ENCODE assay signal across 32 mouse cellular contexts in the genomic region with DNA sequence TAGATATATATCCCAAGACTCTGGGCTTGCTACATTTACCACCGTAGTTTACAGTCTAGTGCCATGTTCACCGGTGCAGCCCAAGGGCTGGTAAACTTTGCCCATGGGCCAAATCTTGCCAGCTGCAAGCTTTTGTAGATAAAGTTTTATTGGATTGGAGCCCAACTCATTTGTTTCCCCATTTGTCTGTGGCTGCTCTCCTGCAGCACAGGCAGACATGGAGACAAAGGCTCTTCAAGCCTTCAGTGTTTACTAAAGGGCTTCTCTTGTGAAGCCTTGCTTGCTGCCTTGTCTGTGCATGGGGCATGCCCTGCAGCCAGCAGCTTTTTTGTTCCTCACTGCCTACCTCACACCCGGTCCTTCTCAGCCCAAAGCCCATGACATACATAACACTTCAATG. TPM values are rescaled to one million over a fixed set of nuclear protein-coding genes. Genes with fewer than 3 reads are reported as not detected.
A peak's percentile ranks its signal among the peaks of the same experiment; 100 is the strongest.
DNase-seq lines count a peak whose midpoint lies in the region; ATAC-seq and TF ChIP-seq lines count a peak whose summit lies in the region.
"Had no signal": no experiment of that assay in that cellular context is flagged by ENCODE, and none has a peak within 500 bp of the region (broad histone marks: within the 10 kb centered on the region; RNA-seq: fewer than 3 reads in every experiment).

No protein-coding gene starts in this region.

- no peaks in the 10 kb centered on the region for H3K27me3 ChIP-seq in forebrain, embryonic 15.5 days
- H3K27me3 ChIP-seq in forebrain, embryonic 11.5 days (ENCODE audit: control insufficient read depth, insufficient read depth, low read length), result no peaks in the 10 kb centered on the region
- H3K27me3 ChIP-seq in midbrain, embryonic 10.5 days (ENCODE audit: low read depth, poor library complexity, severe bottlenecking), result no peaks in the 10 kb centered on the region
- H3K27me3 ChIP-seq in midbrain, postnatal 0 days (ENCODE audit: insufficient read depth, low read length), result no peaks in the 10 kb centered on the region
- no peaks in the 10 kb centered on the region for H3K27me3 ChIP-seq in liver, embryonic 11.5 days (replicated peaks; ENCODE audit: control insufficient read depth, insufficient read depth, low read length)
- H3K27me3 ChIP-seq: embryonic facial prominence, embryonic 15.5 days; heart, embryonic 15.5 days; limb, embryonic 15.5 days had no signal

- no peak for DNase-seq in forebrain, embryonic 11.5 days (ENCODE audit: low spot score)
- no peak for DNase-seq in midbrain, embryonic 10.5 days (ENCODE audit: low spot score)
- no peak for DNase-seq in midbrain, postnatal 0 days (ENCODE audit: low spot score)
- DNase-seq in right cerebral cortex, adult 18-20 months, result no peak
- DNase-seq in liver, embryonic 11.5 days (ENCODE audit: low spot score), result no peak
- DNase-seq: adrenal gland, postnatal 14 days; cerebellum, adult 18-20 months; cerebellum, postnatal 14 days; gastrocnemius, postnatal 25 days; heart, adult 11 months; kidney, adult 9 months; kidney, postnatal 10 days; layer of hippocampus, adult 9-11 months; lung, adult 2 months; lung, postnatal 10 days; spleen, adult 18-20 months; thymus, postnatal 14 days had no signal

- 25% methylated on average over 3 of the region's 3 CpGs for WGBS in forebrain, embryonic 15.5 days
- WGBS in forebrain, embryonic 11.5 days, result 78% methylated on average over 3 of the region's 3 CpGs
- 67% methylated on average over 3 of the region's 3 CpGs for WGBS in midbrain, embryonic 10.5 days
- WGBS in midbrain, postnatal 0 days, result 57% methylated on average over 3 of the region's 3 CpGs
- WGBS in liver, embryonic 11.5 days, result 73% methylated on average over 3 of the region's 3 CpGs

- no peak for TF ChIP-seq CTCF in midbrain, postnatal 0 days (IDR thresholded peaks at IDR 0.05)

- ATAC-seq in forebrain, embryonic 15.5 days (replicated peaks), result peak; percentile 26; the same call in 1 of the 2 replicates
- no peak for ATAC-seq in forebrain, embryonic 11.5 days (replicated peaks; ENCODE audit: low FRiP score)
- ATAC-seq in midbrain, postnatal 0 days (ENCODE audit: low FRiP score), result no peak
- 0 out of 2 replicates have a peak, but pooled peaks have one; percentile 23 for ATAC-seq in common myeloid progenitor, adult 5-6 weeks (replicated peaks; ENCODE audit: low read depth, poor library complexity, severe bottlenecking)
- ATAC-seq in liver, embryonic 11.5 days (replicated peaks; ENCODE audit: low FRiP score), result no peak
- ATAC-seq: intestine, postnatal 0 days; midbrain, embryonic 16.5 days had no signal

- H3K9ac ChIP-seq in forebrain, embryonic 15.5 days (replicated peaks), result no peak overlapping the region
- no peak overlapping the region for H3K9ac ChIP-seq in forebrain, embryonic 11.5 days (ENCODE audit: low read length)
- H3K9ac ChIP-seq in midbrain, postnatal 0 days (replicated peaks; ENCODE audit: low read length, poor library complexity, severe bottlenecking), result no peak overlapping the region
- no peak overlapping the region for H3K9ac ChIP-seq in liver, embryonic 11.5 days (ENCODE audit: low read depth, low read length)
- H3K9ac ChIP-seq: embryonic facial prominence, embryonic 15.5 days; heart, embryonic 15.5 days; limb, embryonic 15.5 days; liver, embryonic 14.5 days had no signal

- H3K9me3 ChIP-seq in forebrain, embryonic 15.5 days, result no peaks in the 10 kb centered on the region
- H3K9me3 ChIP-seq in forebrain, embryonic 11.5 days (ENCODE audit: control insufficient read depth, low read length), result no peaks in the 10 kb centered on the region
- H3K9me3 ChIP-seq in midbrain, embryonic 10.5 days (replicated peaks), result no peaks in the 10 kb centered on the region
- H3K9me3 ChIP-seq in midbrain, postnatal 0 days (ENCODE audit: low read length), result no peaks in the 10 kb centered on the region
- no peaks in the 10 kb centered on the region for H3K9me3 ChIP-seq in liver, embryonic 11.5 days (ENCODE audit: control insufficient read depth, low read length)
- H3K9me3 ChIP-seq: embryonic facial prominence, embryonic 10.5 days; embryonic facial prominence, embryonic 15.5 days; heart, embryonic 10.5 days; heart, embryonic 15.5 days; limb, embryonic 10.5 days; limb, embryonic 15.5 days had no signal

- H3K4me1 ChIP-seq in forebrain, embryonic 15.5 days, result 0 out of 2 replicates have a peak, but pooled peaks cover 12% of the 10 kb centered on the region
- 0 out of 2 replicates have a peak, but pooled peaks cover 3% of the 10 kb centered on the region for H3K4me1 ChIP-seq in forebrain, embryonic 11.5 days (replicated peaks; ENCODE audit: control insufficient read depth, insufficient read depth, low read length)
- peaks cover 24% of the 10 kb centered on the region for H3K4me1 ChIP-seq in midbrain, embryonic 10.5 days
- H3K4me1 ChIP-seq in midbrain, postnatal 0 days (ENCODE audit: insufficient read depth, low read length), result no peaks in the 10 kb centered on the region
- no peaks in the 10 kb centered on the region for H3K4me1 ChIP-seq in liver, embryonic 11.5 days (replicated peaks; ENCODE audit: control insufficient read depth, insufficient read depth, low read length)
- H3K4me1 ChIP-seq: embryonic facial prominence, embryonic 15.5 days; limb, embryonic 15.5 days had no signal

- peaks cover 42% of the 10 kb centered on the region for H3K36me3 ChIP-seq in forebrain, embryonic 15.5 days
- H3K36me3 ChIP-seq in forebrain, embryonic 11.5 days (ENCODE audit: control insufficient read depth, insufficient read depth, low read length), result no peaks in the 10 kb centered on the region
- peaks cover 10% of the 10 kb centered on the region; the same call in 1 of the 2 replicates for H3K36me3 ChIP-seq in midbrain, embryonic 10.5 days
- H3K36me3 ChIP-seq in midbrain, postnatal 0 days (ENCODE audit: insufficient read depth, low read length), result peaks cover 48% of the 10 kb centered on the region
- H3K36me3 ChIP-seq in liver, embryonic 11.5 days (ENCODE audit: control insufficient read depth, insufficient read depth, low read length), result no peaks in the 10 kb centered on the region
- H3K36me3 ChIP-seq: embryonic facial prominence, embryonic 10.5 days; embryonic facial prominence, embryonic 15.5 days; heart, embryonic 10.5 days; heart, embryonic 15.5 days; limb, embryonic 10.5 days; limb, embryonic 15.5 days had no signal

- H3K4me3 ChIP-seq in forebrain, embryonic 15.5 days, result no peak overlapping the region
- no peak overlapping the region for H3K4me3 ChIP-seq in forebrain, embryonic 11.5 days (ENCODE audit: low read depth, low read length)
- H3K4me3 ChIP-seq in midbrain, embryonic 10.5 days, result no peak overlapping the region
- no peak overlapping the region for H3K4me3 ChIP-seq in midbrain, postnatal 0 days (ENCODE audit: low read depth, low read length)
- H3K4me3 ChIP-seq in liver, embryonic 11.5 days (ENCODE audit: low read depth, low read length), result no peak overlapping the region
- H3K4me3 ChIP-seq: embryonic facial prominence, embryonic 10.5 days; embryonic facial prominence, embryonic 15.5 days; heart, embryonic 10.5 days; heart, embryonic 15.5 days; limb, embryonic 10.5 days; limb, embryonic 15.5 days; myocyte had no signal

- H3K27ac ChIP-seq in forebrain, embryonic 15.5 days (replicated peaks), result no peak overlapping the region
- H3K27ac ChIP-seq in forebrain, embryonic 11.5 days (ENCODE audit: low read depth, low read length), result no peak overlapping the region
- H3K27ac ChIP-seq in midbrain, embryonic 10.5 days (replicated peaks), result peak overlapping the region; percentile 3; the same call in 1 of the 2 replicates
- no peak overlapping the region for H3K27ac ChIP-seq in midbrain, postnatal 0 days (ENCODE audit: low read depth, low read length)
- H3K27ac ChIP-seq in liver, embryonic 11.5 days (ENCODE audit: low read depth, low read length), result no peak overlapping the region
- H3K27ac ChIP-seq: embryonic facial prominence, embryonic 10.5 days; embryonic facial prominence, embryonic 15.5 days; heart, embryonic 10.5 days; heart, embryonic 15.5 days; limb, embryonic 10.5 days; limb, embryonic 15.5 days; liver, embryonic 14.5 days; macrophage had no signal

- no peak overlapping the region for H3K4me2 ChIP-seq in forebrain, embryonic 15.5 days (replicated peaks)
- no peak overlapping the region for H3K4me2 ChIP-seq in forebrain, embryonic 11.5 days (ENCODE audit: low read depth, low read length, severe bottlenecking)
- H3K4me2 ChIP-seq in midbrain, postnatal 0 days (ENCODE audit: low read depth, low read length, poor library complexity, severe bottlenecking), result no peak overlapping the region
- no peak overlapping the region for H3K4me2 ChIP-seq in liver, embryonic 11.5 days
- H3K4me2 ChIP-seq: embryonic facial prominence, embryonic 15.5 days; heart, embryonic 15.5 days; limb, embryonic 15.5 days; midbrain, embryonic 11.5 days had no signal

RNA-seq across cellular contexts. Expression of a gene that starts 6.7 kb away (rescaled TPM):
- polyA plus RNA-seq in forebrain, embryonic 15.5 days (2015; fragmentation: Nextera tagmentation; extraction: Ambion mirVana), result 3.5 and 4.3 TPM in 2 replicates
- 4.3 and 5.8 TPM in 2 replicates for polyA plus RNA-seq in forebrain, embryonic 11.5 days (2014; fragmentation: Nextera tagmentation; extraction: Ambion mirVana)
- polyA plus RNA-seq in midbrain, embryonic 10.5 days (2016; fragmentation: Nextera tagmentation; extraction: Ambion mirVana), result 6.7 TPM in 2 replicates
- 0.66 and 2.8 TPM in 2 replicates for total RNA-seq in midbrain, postnatal 0 days (2014; rRNA removed)
- polyA plus RNA-seq in midbrain, postnatal 0 days (2015; fragmentation: Nextera tagmentation; extraction: Ambion mirVana), result 0.89 and 1.0 TPM in 2 replicates
- 58.6 and 72.0 TPM in 2 replicates for total RNA-seq in common myeloid progenitor, adult 5-6 weeks (2017)
- 1.1 and 3.2 TPM in 2 replicates for polyA plus RNA-seq in liver, embryonic 11.5 days (2014; fragmentation: Nextera tagmentation; extraction: Ambion mirVana)

RNA-seq across cellular contexts. Expression of a gene that starts 10.4 kb away (rescaled TPM):
- polyA plus RNA-seq in forebrain, embryonic 15.5 days (2015; fragmentation: Nextera tagmentation; extraction: Ambion mirVana), result 10.7 and 11.6 TPM in 2 replicates
- 3.8 and 4.5 TPM in 2 replicates for polyA plus RNA-seq in forebrain, embryonic 11.5 days (2014; fragmentation: Nextera tagmentation; extraction: Ambion mirVana)
- 1.6 and 2.4 TPM in 2 replicates for polyA plus RNA-seq in midbrain, embryonic 10.5 days (2016; fragmentation: Nextera tagmentation; extraction: Ambion mirVana)
- 38.0 and 52.3 TPM in 2 replicates for total RNA-seq in midbrain, postnatal 0 days (2014; rRNA removed)
- polyA plus RNA-seq in midbrain, postnatal 0 days (2015; fragmentation: Nextera tagmentation; extraction: Ambion mirVana), result 23.1 and 24.1 TPM in 2 replicates
- total RNA-seq in common myeloid progenitor, adult 5-6 weeks (2017), result 0.37 TPM in 1 of 2 replicates, not detected in the other
- 15.0 and 16.5 TPM in 2 replicates for polyA plus RNA-seq in liver, embryonic 11.5 days (2014; fragmentation: Nextera tagmentation; extraction: Ambion mirVana)
- total RNA-seq: neutrophil, adult 5-6 weeks had no signal
- polyA plus RNA-seq: macrophage, myocyte had no signal

RNA-seq across cellular contexts. Expression of a gene that starts 23.6 kb away (rescaled TPM):
- polyA plus RNA-seq in forebrain, embryonic 15.5 days (2015; fragmentation: Nextera tagmentation; extraction: Ambion mirVana), result 38.1 and 39.7 TPM in 2 replicates
- 15.6 and 16.0 TPM in 2 replicates for polyA plus RNA-seq in forebrain, embryonic 11.5 days (2014; fragmentation: Nextera tagmentation; extraction: Ambion mirVana)
- polyA plus RNA-seq in midbrain, embryonic 10.5 days (2016; fragmentation: Nextera tagmentation; extraction: Ambion mirVana), result 2.0 and 5.3 TPM in 2 replicates
- 547 and 554 TPM in 2 replicates for total RNA-seq in midbrain, postnatal 0 days (2014; rRNA removed)
- 53.9 and 60.8 TPM in 2 replicates for polyA plus RNA-seq in midbrain, postnatal 0 days (2015; fragmentation: Nextera tagmentation; extraction: Ambion mirVana)
- total RNA-seq in common myeloid progenitor, adult 5-6 weeks (2017), result 0.05 TPM in 1 of 2 replicates, not detected in the other
- 1.1 and 1.5 TPM in 2 replicates for polyA plus RNA-seq in liver, embryonic 11.5 days (2014; fragmentation: Nextera tagmentation; extraction: Ambion mirVana)
- total RNA-seq: neutrophil, adult 5-6 weeks had no signal
- polyA plus RNA-seq: macrophage had no signal

Comparison
In these comparisons a context has a peak if more than half of its experiments do, and no peak if none do; other contexts are left out.
1. ATAC-seq: peak in forebrain, embryonic 15.5 days (single experiment) and common myeloid progenitor, adult 5-6 weeks (single experiment); none in forebrain, embryonic 11.5 days (single experiment), midbrain, postnatal 0 days (single experiment) and liver, embryonic 11.5 days (single experiment).